Mouse (Mus musculus): Measurements from ENCODE around the gene Iqcf5. TPM values are rescaled to one million over a fixed set of nuclear protein-coding genes. Genes with fewer than 3 reads are reported as not detected.
A peak's percentile ranks its signal among the peaks of the same experiment; 100 is the strongest.

Iqcf5 gene
- polyA plus RNA-seq, 1 experiment from 2014 or later, result not detected

DNA sequence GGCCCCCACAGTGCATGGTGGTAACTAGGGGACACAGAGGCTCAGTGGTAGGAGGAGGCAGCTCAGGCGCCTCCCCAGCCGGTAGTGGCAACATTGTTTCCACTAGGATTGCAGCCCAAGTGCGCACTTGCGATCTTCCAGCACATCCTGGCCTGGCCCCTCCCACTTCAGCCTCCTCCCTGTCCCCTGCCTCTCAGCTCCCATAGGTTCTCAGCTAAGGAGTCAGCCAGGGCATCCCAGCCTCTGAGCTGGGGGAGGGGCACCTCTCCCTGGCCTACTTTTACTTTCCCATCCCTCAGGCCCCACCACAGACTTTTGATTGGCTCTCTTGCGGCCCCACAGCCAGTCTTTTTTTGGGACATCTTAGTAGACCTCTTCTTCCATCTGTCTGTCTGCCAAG lies 42.5 kb upstream of the Iqcf5 start:
- H3K4me3 ChIP-seq (ENCODE audit: low read depth, low read length), result peak overlapping the region; percentile 15; the same call in 1 of the 2 replicates
- 11% methylated on average over 5 of the region's 5 CpGs for WGBS

DNA sequence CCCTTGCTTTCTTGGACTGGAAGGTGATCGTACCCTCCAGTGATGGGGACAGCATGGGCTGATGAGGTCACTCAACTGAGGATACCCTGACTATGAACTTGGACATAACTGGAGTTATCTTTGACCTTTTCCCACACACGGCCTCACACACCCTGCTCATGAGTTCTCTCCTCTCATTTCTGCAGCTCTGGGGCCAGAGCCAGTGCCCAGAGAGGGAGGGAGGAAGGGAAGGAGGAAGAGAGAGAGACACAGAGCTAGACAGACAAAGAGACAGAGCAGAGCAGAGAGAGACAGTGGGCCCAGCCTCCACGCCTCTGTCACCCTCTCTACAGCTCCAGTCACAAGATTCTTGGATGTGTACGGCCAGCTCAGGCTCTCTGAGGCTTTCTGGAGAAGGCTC lies 42.1 kb upstream of the Iqcf5 start:
- Histone ChIP-seq H3K36me3 (ENCODE audit: control insufficient read depth, insufficient read depth, low read length) (no peaks in the 10 kb centered on the region), H3K27ac (ENCODE audit: low read depth) (peak overlapping the region; percentile 27; the same call in 1 of the 2 replicates), H3K4me3 (ENCODE audit: low read depth, low read length) (no peak overlapping the region), H3K27me3 (replicated peaks; ENCODE audit: control insufficient read depth, insufficient read depth, low read length) (no peaks in the 10 kb centered on the region), H3K4me2 (ENCODE audit: low read length) (no peak overlapping the region), H3K9ac (ENCODE audit: low read length) (no peak overlapping the region), H3K4me1 (replicated peaks; ENCODE audit: control insufficient read depth, insufficient read depth, low read length) (peaks cover 15% of the 10 kb centered on the region; the same call in 1 of the 2 replicates), H3K9me3 (ENCODE audit: control insufficient read depth, low read length) (no peaks in the 10 kb centered on the region)
- WGBS, result 65% methylated on average over 4 of the region's 4 CpGs
- ATAC-seq (replicated peaks; ENCODE audit: low FRiP score, low TSS enrichment, low read depth), result no peak
- DNase-seq (ENCODE audit: low spot score), result no peak

More for the DNA sequence above, 42.5 kb upstream of the Iqcf5 start:
- Histone ChIP-seq H3K4me2 (ENCODE audit: low read length) (peak overlapping the region; percentile 42), H3K27me3 (replicated peaks; ENCODE audit: control insufficient read depth, insufficient read depth, low read length) (no peaks in the 10 kb centered on the region), H3K27ac (ENCODE audit: low read depth) (no peak overlapping the region), H3K36me3 (ENCODE audit: control insufficient read depth, insufficient read depth, low read length) (no peaks in the 10 kb centered on the region), H3K9me3 (ENCODE audit: control insufficient read depth, low read length) (no peaks in the 10 kb centered on the region), H3K9ac (ENCODE audit: low read length) (no peak overlapping the region), H3K4me1 (replicated peaks; ENCODE audit: control insufficient read depth, insufficient read depth, low read length) (peaks cover 15% of the 10 kb centered on the region; the same call in 1 of the 2 replicates)
- DNase-seq (ENCODE audit: low spot score) (no peak), ATAC-seq (replicated peaks; ENCODE audit: low FRiP score, low TSS enrichment, low read depth) (peak; percentile 23; the same call in 1 of the 2 replicates)

DNA sequence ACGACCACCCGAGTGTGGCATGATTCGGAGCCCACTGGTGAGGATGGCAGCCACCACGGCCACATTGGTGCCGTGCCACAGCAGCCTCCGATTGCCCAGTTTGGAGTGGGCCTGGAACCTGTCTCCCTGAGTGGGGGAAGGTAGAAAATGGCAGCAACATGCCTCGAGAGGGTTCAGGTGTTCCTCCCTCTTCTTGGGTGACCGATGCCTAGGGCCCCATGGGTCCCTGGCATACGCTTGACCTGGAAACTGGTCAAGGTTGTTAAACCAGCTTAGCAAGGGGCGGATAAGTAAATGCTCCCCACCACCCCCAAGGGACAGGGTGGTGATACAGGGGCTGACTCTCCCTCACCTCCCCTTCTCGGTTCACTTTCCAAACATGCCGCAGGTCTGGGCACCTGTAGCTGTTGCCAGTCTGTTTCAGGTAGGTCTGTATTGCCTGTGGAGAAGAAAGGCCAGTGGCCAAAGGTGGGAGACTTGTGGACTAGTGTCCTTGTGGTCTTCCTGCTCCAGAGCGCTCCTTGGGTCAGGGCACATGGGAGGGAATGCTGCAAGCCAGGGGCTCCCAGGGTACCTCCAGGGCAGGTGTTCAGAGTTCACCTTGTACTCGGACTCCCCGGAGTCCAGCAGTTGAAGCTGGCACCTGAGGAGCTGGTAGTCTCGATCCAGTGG lies 41.2 kb upstream of the Iqcf5 start:
- Histone ChIP-seq H3K9ac (ENCODE audit: low read length) (no peak overlapping the region), H3K4me3 (ENCODE audit: low read depth, low read length) (no peak overlapping the region), H3K9me3 (ENCODE audit: control insufficient read depth, low read length) (no peaks in the 10 kb centered on the region), H3K27ac (ENCODE audit: low read depth) (no peak overlapping the region), H3K27me3 (replicated peaks; ENCODE audit: control insufficient read depth, insufficient read depth, low read length) (no peaks in the 10 kb centered on the region), H3K4me2 (ENCODE audit: low read length) (no peak overlapping the region), H3K36me3 (ENCODE audit: control insufficient read depth, insufficient read depth, low read length) (no peaks in the 10 kb centered on the region), H3K4me1 (replicated peaks; ENCODE audit: control insufficient read depth, insufficient read depth, low read length) (peaks cover 21% of the 10 kb centered on the region)
- 91% methylated on average over 16 of the region's 16 CpGs for WGBS
- ATAC-seq (replicated peaks; ENCODE audit: low FRiP score, low TSS enrichment, low read depth), result no peak
- DNase-seq (ENCODE audit: low spot score), result no peak

DNA sequence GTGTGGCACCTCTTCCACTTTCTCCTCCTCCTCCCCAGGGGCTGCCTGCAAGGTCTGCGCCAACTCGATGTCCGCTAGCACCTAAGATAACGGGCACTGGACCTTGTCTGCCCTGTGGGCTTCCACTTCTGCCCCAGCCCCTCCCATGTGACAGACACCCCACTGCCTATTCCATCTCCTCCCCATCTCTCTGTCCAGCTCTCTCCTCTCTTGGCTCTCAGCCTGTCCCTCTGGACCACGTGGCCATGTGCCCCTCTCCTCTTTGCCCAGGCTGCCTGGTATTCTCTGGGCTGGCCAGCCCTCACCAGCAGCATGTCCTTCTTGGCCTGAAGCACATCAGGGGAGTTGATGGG lies 40.6 kb upstream of the Iqcf5 start:
- Histone ChIP-seq H3K4me3 (ENCODE audit: low read depth, low read length) (no peak overlapping the region), H3K4me1 (replicated peaks; ENCODE audit: control insufficient read depth, insufficient read depth, low read length) (peaks cover 25% of the 10 kb centered on the region), H3K36me3 (ENCODE audit: control insufficient read depth, insufficient read depth, low read length) (no peaks in the 10 kb centered on the region), H3K9me3 (ENCODE audit: control insufficient read depth, low read length) (no peaks in the 10 kb centered on the region), H3K4me2 (ENCODE audit: low read length) (no peak overlapping the region), H3K27me3 (replicated peaks; ENCODE audit: control insufficient read depth, insufficient read depth, low read length) (no peaks in the 10 kb centered on the region), H3K27ac (ENCODE audit: low read depth) (no peak overlapping the region), H3K9ac (ENCODE audit: low read length) (no peak overlapping the region)
- ATAC-seq (replicated peaks; ENCODE audit: low FRiP score, low TSS enrichment, low read depth) (no peak), DNase-seq (ENCODE audit: low spot score) (no peak)
- WGBS, result 74% methylated on average over 5 of the region's 5 CpGs

DNA sequence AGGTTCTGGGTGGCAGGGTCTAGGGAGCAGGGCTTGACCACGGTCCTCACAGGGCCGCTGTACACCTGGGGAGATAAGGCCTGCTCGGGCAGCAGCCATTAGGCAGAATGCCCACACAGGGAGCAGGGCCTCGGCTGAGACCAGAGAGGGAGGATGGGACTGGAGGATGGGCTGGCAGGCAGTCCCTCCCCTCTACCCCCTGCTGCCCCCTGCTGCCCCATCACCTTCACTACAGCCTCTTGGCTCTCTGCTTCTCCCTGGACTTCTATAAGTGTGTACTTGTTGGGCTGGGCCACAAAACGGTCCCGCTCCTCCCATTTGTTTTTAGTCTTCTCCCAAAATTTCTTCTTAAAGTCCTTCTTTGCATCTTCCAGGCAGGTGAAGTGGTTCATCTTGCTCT lies 39.9 kb upstream of the Iqcf5 start:
- Histone ChIP-seq H3K9me3 (ENCODE audit: control insufficient read depth, low read length) (no peaks in the 10 kb centered on the region), H3K4me3 (ENCODE audit: low read depth, low read length) (no peak overlapping the region), H3K36me3 (ENCODE audit: control insufficient read depth, insufficient read depth, low read length) (peaks cover 3% of the 10 kb centered on the region; the same call in 1 of the 2 replicates), H3K4me2 (ENCODE audit: low read length) (no peak overlapping the region), H3K9ac (ENCODE audit: low read length) (peak overlapping the region; percentile 31; the same call in 1 of the 2 replicates), H3K27ac (ENCODE audit: low read depth) (no peak overlapping the region), H3K4me1 (replicated peaks; ENCODE audit: control insufficient read depth, insufficient read depth, low read length) (peaks cover 25% of the 10 kb centered on the region), H3K27me3 (replicated peaks; ENCODE audit: control insufficient read depth, insufficient read depth, low read length) (no peaks in the 10 kb centered on the region)
- 9% methylated on average over 6 of the region's 6 CpGs for WGBS
- DNase-seq (ENCODE audit: low spot score) (peak; percentile 75), ATAC-seq (replicated peaks; ENCODE audit: low FRiP score, low TSS enrichment, low read depth) (no peak)

DNA sequence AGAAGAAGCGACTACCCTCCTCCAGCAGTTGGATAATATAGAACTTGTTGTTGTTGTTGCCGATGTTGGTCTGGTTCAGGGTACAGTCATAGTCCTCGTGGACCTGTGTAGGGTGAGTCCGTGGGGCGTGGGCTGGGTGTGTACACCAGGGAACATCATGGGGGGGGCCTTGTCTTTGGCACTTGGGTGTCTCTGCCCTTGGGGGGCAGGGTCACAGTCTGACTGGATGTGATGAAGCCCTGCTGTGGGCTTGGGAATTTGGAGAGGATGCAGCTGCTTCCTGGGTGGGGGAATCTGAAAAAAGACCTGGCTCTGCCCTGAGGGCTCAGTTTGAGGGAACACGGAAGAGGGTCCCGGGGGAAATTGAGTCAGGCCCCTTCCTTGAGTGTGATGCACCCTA lies 39.3 kb upstream of the Iqcf5 start:
- Histone ChIP-seq H3K4me3 (ENCODE audit: low read depth, low read length) (no peak overlapping the region), H3K9me3 (ENCODE audit: control insufficient read depth, low read length) (no peaks in the 10 kb centered on the region), H3K36me3 (ENCODE audit: control insufficient read depth, insufficient read depth, low read length) (peaks cover 5% of the 10 kb centered on the region; the same call in 1 of the 2 replicates), H3K27me3 (replicated peaks; ENCODE audit: control insufficient read depth, insufficient read depth, low read length) (no peaks in the 10 kb centered on the region), H3K9ac (ENCODE audit: low read length) (no peak overlapping the region), H3K4me2 (ENCODE audit: low read length) (no peak overlapping the region), H3K4me1 (replicated peaks; ENCODE audit: control insufficient read depth, insufficient read depth, low read length) (peaks cover 25% of the 10 kb centered on the region), H3K27ac (ENCODE audit: low read depth) (no peak overlapping the region)
- DNase-seq (ENCODE audit: low spot score), result no peak
- 71% methylated on average over 7 of the region's 7 CpGs for WGBS
- ATAC-seq (replicated peaks; ENCODE audit: low FRiP score, low TSS enrichment, low read depth), result no peak

DNA sequence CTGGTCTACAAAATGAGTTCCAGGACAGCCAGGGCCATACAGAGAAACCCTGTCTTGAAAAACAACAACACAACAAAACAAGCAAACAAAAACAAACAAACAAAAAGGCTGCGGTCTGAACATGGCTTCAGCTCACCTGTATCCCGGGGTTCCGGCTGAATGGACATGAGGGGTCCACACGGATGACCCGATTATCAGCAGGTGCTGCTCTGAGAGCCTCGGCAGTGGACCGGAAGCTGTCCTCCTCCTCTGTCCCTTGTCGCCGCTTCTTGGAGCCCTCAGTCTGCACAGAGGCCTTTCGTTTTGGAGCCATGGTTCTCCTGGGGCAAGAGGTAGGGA lies 38.7 kb upstream of the Iqcf5 start, which contains the start of gene Rrp9:
Gene Rrp9 (plus strand): TSS at position 301 of the 339 bp plus-strand sequence.
- peaks cover 25% of the 10 kb centered on the region for H3K4me1 ChIP-seq (replicated peaks; ENCODE audit: control insufficient read depth, insufficient read depth, low read length)
- no peaks in the 10 kb centered on the region for H3K9me3 ChIP-seq (ENCODE audit: control insufficient read depth, low read length)
- DNase-seq (ENCODE audit: low spot score) (no peak), ATAC-seq (replicated peaks; ENCODE audit: low FRiP score, low TSS enrichment, low read depth) (no peak)
- no peak within 1 kb of the TSS for H3K27ac ChIP-seq (ENCODE audit: low read depth)
- peaks cover 9% of the 10 kb centered on the region; the same call in 1 of the 2 replicates for H3K36me3 ChIP-seq (ENCODE audit: control insufficient read depth, insufficient read depth, low read length)
- peak within 1 kb of the TSS; percentile 33 for H3K4me2 ChIP-seq (ENCODE audit: low read length)
- WGBS, result 90% methylated on average over 10 of the region's 10 CpGs
- no peak within 1 kb of the TSS for H3K4me3 ChIP-seq (ENCODE audit: low read depth, low read length)
- no peak within 1 kb of the TSS for H3K9ac ChIP-seq (ENCODE audit: low read length)
- H3K27me3 ChIP-seq (replicated peaks; ENCODE audit: control insufficient read depth, insufficient read depth, low read length), result no peaks in the 10 kb centered on the region

DNA sequence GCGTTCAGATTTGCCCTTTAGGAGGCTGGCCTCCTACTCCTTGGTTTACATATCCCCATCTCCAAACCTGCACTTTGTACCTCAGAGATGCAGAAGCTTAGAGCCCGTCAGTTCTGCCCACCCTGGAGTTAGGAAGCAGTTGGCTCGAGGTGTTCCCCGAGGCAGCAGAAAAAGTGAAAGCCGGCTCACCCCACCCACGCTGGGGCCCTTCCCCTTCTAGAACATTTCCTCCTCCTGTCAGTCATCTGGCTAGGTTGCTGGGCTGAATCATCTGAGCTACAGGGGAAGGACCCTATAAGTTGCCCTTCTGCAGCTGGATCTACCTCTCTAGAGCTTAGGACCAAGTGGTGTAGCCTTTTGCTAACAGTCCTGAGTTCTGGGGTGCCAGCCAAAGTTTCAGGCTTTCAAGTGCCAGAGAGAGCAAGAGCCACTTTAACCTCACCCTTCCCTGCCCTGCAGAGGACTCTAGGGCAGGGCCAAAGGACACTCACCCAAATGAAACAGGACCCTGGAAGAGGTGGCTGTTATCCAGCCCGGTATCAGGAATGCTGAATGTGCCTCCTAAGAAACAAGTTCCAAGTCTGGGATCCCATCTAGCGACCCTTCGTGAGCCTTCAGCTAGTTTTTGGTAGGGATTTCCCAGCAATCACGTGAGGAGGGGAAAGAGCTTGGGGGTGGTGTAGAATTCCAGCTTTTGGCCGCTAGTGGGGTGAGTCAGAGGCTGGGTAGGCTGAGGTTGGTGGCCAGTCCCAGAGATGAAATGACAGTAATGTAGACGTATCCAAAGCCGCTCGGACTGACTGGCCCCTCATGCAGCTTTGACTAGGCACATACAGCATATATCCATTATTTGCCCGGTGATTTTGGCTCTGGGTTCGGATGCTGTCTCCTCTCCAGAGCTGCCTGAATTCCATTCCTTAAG lies 38.1 kb upstream of the Iqcf5 start:
- peak; percentile 47; the same call in 1 of the 2 replicates for ATAC-seq (replicated peaks; ENCODE audit: low FRiP score, low TSS enrichment, low read depth)
- Histone ChIP-seq H3K27ac (ENCODE audit: low read depth) (no peak overlapping the region), H3K4me1 (replicated peaks; ENCODE audit: control insufficient read depth, insufficient read depth, low read length) (peaks cover 25% of the 10 kb centered on the region), H3K27me3 (replicated peaks; ENCODE audit: control insufficient read depth, insufficient read depth, low read length) (no peaks in the 10 kb centered on the region), H3K9me3 (ENCODE audit: control insufficient read depth, low read length) (no peaks in the 10 kb centered on the region), H3K4me3 (ENCODE audit: low read depth, low read length) (no peak overlapping the region), H3K4me2 (ENCODE audit: low read length) (peak overlapping the region; percentile 33), H3K36me3 (ENCODE audit: control insufficient read depth, insufficient read depth, low read length) (peaks cover 14% of the 10 kb centered on the region), H3K9ac (ENCODE audit: low read length) (no peak overlapping the region)
- no peak for DNase-seq (ENCODE audit: low spot score)
- 27% methylated on average over 16 of the region's 16 CpGs for WGBS

All from intestine, embryonic 14.5 days (tissue).